Mouse (Mus musculus): ENCODE data around the gene Fam69a.
"Not testable (repeated sequence)": the region's sequence is repeated elsewhere in the genome, so short reads cannot be mapped to it uniquely, and the experiment has no call there.

Fam69a gene

GRCm38 (mm10) chr5:107943526-107943925 lies 43.4 kb downstream of the Fam69a start:
- no peak for DNase-seq

- no peak for DNase-seq
Measured at GRCm38 (mm10) chr5:107942941-107943340, 43.9 kb downstream of the Fam69a start.

GRCm38 (mm10) chr5:107941222-107941621 lies 45.7 kb downstream of the Fam69a start:
- DNase-seq, result no peak

- DNase-seq, result no peak
Measured at GRCm38 (mm10) chr5:107939701-107940100, 47.2 kb downstream of the Fam69a start.

- DNase-seq, result no peak
Measured at GRCm38 (mm10) chr5:107938886-107939285, 48.0 kb downstream of the Fam69a start.

DNA sequence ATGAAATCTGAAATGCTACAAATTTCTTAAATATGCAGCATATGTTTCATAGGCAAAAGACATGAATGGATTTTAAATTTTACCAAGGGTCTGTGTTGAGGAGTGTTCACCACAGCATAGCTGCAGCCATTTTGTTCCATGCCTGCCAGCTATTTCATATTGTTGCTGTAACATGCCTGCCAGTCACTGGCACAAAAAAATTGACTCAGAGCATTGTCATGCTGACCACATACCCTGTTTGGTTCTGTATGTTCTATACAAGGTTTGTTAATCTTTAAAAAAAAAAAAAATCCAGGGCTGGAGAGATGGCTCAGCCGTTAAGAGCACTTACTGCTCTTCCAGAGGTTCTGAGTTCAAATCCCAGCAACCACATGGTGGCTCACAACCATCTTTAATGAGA lies 48.4 kb downstream of the Fam69a start:
- not testable (repeated sequence) for DNase-seq

GRCm38 (mm10) chr5:107936625-107937389 lies 50.1 kb downstream of the Fam69a start:
- no peak for DNase-seq

GRCm38 (mm10) chr5:107934770-107935543 lies 51.9 kb downstream of the Fam69a start:
- no peak for DNase-seq

GRCm38 (mm10) chr5:107933202-107933974 lies 53.5 kb downstream of the Fam69a start:
- DNase-seq, result no peak

DNA sequence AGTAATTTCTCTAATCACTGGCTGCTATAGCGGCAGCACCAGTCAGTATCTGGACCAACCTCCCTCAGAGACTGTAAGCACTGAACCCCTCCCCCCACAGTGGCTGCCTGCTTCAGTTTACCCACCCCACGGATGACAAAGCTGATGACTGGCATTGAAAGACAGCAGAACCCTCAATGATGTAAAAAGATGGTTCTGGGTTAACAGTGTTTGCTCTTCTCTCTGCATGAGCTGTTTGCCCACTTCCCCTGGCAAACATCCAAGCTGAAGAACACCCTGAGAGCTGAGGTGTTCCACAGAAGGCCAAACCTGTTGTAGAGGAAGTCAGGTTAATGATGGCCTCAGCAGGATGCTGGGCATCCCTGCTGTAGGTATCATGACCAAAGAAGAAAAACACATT lies 54.3 kb downstream of the Fam69a start:
- peak; percentile 57 to 65 for DNase-seq

DNA sequence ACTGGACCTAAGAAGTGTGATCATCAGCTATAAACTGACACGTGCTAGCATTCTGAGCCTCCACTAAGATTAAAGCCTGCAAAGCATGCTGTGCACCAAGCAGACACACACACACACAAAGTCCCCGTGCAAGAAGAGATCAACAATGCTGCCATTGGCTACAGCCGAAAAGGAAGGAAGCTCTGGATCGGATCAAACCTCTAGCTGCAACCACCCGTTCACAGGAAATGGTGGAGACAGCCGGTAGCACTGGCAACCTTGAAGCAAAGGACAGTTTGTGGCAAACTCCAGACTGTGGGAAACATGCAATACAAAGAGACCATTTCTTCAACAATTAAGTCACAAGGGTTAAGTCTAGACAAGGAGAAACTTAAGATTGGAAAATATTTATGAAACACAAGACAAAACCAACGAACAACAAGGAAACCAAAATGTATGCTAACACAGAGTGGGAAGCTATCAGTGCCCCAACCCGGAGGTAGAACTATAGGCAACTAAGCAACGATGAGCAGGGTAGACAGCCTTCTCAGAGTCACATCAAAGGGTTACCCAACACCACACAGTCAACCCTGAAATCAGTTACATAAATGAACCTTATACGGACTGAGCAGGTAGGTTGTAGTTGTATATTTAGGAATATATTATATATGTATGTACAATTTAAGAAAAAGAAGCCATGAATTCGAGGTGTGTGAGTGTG lies 60.2 kb downstream of the Fam69a start:
- DNase-seq, result no peak

GRCm38 (mm10) chr5:107924564-107924963 lies 62.3 kb downstream of the Fam69a start:
- DNase-seq, result peak; percentile 63

GRCm38 (mm10) chr5:107922836-107923235 lies 64.0 kb downstream of the Fam69a start:
- DNase-seq, result no peak

DNA sequence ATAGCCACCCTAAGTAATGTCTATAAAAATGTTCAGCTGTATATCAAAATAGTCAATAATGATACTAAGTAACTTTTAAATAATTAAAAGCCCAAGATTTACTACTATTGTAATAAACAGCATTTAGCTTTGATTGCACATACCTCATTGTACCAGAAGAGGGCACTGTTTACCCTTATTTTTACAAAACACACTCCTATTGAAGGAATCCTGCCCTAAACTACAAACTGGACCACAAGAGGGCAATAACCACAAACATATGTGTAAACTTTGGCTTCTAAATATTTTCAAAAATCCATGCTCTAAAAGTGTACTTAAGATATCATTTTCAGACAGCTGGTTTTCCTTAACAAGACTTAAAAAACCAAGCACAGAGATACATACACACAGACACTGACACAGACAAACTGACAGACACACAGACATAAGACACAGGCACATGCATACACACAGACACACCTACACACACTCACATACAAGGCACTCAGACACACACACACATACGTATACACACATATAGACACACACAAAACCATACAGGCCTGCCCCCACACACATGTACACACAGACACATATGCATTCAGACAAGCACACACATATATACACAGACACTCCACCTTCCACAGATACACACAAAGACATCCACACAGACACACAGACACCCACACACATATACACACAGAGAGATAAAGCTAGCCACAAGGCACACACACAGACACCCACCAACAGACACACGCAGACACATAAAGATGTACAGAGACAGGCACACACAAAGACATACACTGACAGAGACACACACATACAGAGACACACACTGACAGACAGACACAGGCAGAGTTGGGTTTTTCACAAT lies 65.3 kb downstream of the Fam69a start:
- DNase-seq, result peak in 1 of 2 experiments; percentile 58

- no peak for DNase-seq
Measured at GRCm38 (mm10) chr5:107915280-107915679, 71.6 kb downstream of the Fam69a start.

GRCm38 (mm10) chr5:107911012-107911411 lies 75.9 kb downstream of the Fam69a start:
- no peak for DNase-seq

- no peak for DNase-seq
Measured at GRCm38 (mm10) chr5:107910084-107910616, 76.7 kb downstream of the Fam69a start.

DNA sequence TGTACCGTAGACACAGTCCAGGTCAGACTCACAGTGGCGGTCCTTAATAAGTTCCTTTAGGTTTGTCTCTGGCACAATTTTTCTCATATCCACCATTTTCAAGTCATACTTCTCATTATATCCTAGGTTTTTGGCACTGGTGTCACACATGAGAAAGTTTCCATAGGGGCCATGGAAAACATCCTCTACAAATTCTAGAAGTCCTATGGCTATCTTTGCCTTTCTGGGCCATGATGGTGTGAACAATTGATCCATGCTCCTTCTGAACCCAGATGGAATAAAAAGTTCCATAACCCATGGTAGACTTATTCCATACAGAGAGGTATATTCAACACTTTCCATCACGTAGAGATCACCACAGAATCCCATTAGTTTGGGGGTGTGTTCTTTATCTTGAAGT lies 77.2 kb downstream of the Fam69a start:
- DNase-seq, result no peak

- no peak for DNase-seq
Measured at GRCm38 (mm10) chr5:107908514-107909110, 78.3 kb downstream of the Fam69a start.

GRCm38 (mm10) chr5:107904325-107904724 lies 82.6 kb downstream of the Fam69a start:
- DNase-seq, result no peak

Data from cerebellum, postnatal 36 days (tissue).